Mouse (Mus musculus): ENCODE measurements at regions not wholly inside any gene's neighbourhood (a gene's known extent, or its start where the extent isn't known, plus 50 kb on each side); places are given as distances from the start of the nearest gene placed in this dataset.

DNA sequence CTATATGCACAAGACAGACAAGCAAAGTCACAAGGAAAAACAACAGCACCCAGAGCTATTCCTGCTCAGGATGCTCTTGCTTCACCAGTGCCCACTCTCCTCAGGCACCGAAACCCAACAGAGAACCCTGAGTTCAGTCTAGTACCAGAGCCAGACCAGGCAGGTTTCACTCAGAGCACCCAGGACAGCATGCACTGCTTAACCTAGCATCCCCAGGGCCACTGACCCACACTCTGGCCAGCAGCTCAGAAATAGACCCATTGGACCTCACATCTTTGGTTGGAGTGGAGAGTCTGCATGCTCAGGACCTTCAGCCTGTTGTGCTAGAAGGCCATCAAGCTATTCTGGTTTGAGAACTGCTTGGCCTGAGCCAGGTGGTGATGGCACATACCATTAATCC is 157.0 kb downstream of the Chst1 start:
- no peak for ATAC-seq (ENCODE audit: insufficient number of reproducible peaks, insufficient read depth, low FRiP score, low TSS enrichment)
- Histone ChIP-seq H3K9me3 (no peaks in the 10 kb centered on the region), H3K27me3 (no peaks in the 10 kb centered on the region), H3K4me3 (no peak overlapping the region), H3K27ac (no peak overlapping the region), H3K4me2 (replicated peaks) (no peak overlapping the region), H3K9ac (no peak overlapping the region), H3K36me3 (no peaks in the 10 kb centered on the region), H3K4me1 (no peaks in the 10 kb centered on the region)
- 95% methylated on average over 1 of the region's 1 CpGs for WGBS

DNA sequence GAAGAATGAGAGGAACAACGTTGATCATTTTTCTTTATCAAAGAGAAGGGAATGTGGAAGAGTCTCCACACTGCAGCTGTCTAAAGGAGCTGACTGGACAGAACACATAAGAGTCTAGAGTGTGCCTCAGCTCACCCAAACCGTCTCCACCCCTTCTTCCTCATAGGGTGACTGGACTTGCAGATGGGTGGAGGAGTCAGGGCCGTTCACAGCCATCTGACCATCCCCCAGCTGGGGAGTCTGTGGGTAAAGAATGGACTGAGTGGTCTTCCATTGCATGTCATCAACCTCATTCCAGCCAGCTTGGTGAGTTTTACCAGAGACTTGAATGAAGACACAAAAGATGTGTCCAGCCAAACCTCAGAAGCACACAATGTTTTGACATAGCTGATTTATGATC is 156.1 kb upstream of the Syt13 start:
- H3K9ac ChIP-seq, result no peak overlapping the region
- no peak overlapping the region for H3K4me2 ChIP-seq (replicated peaks)
- no peaks in the 10 kb centered on the region for H3K9me3 ChIP-seq
- no peaks in the 10 kb centered on the region for H3K27me3 ChIP-seq
- no peak overlapping the region for H3K27ac ChIP-seq
- ATAC-seq (ENCODE audit: insufficient number of reproducible peaks, insufficient read depth, low FRiP score, low TSS enrichment), result no peak
- WGBS, result 71% methylated on average over 3 of the region's 3 CpGs
- no peaks in the 10 kb centered on the region for H3K4me1 ChIP-seq
- H3K4me3 ChIP-seq, result no peak overlapping the region
- H3K36me3 ChIP-seq, result no peaks in the 10 kb centered on the region

GRCm38 (mm10) chr2:92763881-92764635 is 150.8 kb upstream of the Syt13 start:
- Histone ChIP-seq H3K4me2 (replicated peaks) (no peak overlapping the region), H3K27ac (no peak overlapping the region), H3K9ac (no peak overlapping the region), H3K4me1 (no peaks in the 10 kb centered on the region), H3K9me3 (no peaks in the 10 kb centered on the region), H3K4me3 (no peak overlapping the region), H3K36me3 (no peaks in the 10 kb centered on the region), H3K27me3 (no peaks in the 10 kb centered on the region)
- no peak for ATAC-seq (ENCODE audit: insufficient number of reproducible peaks, insufficient read depth, low FRiP score, low TSS enrichment)
- 95% methylated on average over 1 of the region's 1 CpGs for WGBS

- H3K9ac ChIP-seq, result no peak overlapping the region
- 84% methylated on average over 5 of the region's 5 CpGs for WGBS
These were observed 147.4 kb upstream of the Syt13 start for GRCm38 (mm10) chr2:92767476-92768005.

DNA sequence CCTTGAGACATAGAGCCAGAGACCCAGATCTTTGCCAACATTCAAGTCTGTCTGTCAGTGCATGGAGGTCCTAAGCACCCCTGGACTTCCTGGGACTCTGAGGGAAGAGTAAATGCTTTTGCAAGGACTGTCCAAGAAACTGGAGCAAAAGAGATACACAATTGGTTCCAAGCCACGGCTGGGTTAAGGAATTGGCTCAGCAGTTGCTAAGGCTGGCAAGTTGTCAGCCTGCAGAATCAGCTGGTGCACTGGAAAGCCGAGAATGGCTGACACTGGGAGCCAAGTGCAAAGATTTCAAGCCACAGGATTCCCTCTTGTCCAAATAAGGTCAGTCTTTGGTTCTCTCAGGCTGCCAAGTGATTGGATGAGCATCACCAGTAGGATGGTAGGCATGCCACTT is 146.8 kb upstream of the Syt13 start:
- no peak for ATAC-seq (ENCODE audit: insufficient number of reproducible peaks, insufficient read depth, low FRiP score, low TSS enrichment)
- H3K4me2 ChIP-seq (replicated peaks), result no peak overlapping the region
- H3K4me1 ChIP-seq, result no peaks in the 10 kb centered on the region
- no peak overlapping the region for H3K4me3 ChIP-seq
- no peaks in the 10 kb centered on the region for H3K9me3 ChIP-seq
- H3K27ac ChIP-seq, result no peak overlapping the region
- WGBS, result 68% methylated on average over 2 of the region's 2 CpGs
- H3K27me3 ChIP-seq, result no peaks in the 10 kb centered on the region
- no peaks in the 10 kb centered on the region for H3K36me3 ChIP-seq
- H3K9ac ChIP-seq, result no peak overlapping the region

More at GRCm38 (mm10) chr2:92767476-92768005, 147.4 kb upstream of the Syt13 start:
- Histone ChIP-seq H3K4me1 (no peaks in the 10 kb centered on the region), H3K27me3 (no peaks in the 10 kb centered on the region), H3K9me3 (no peaks in the 10 kb centered on the region), H3K36me3 (no peaks in the 10 kb centered on the region), H3K27ac (no peak overlapping the region), H3K4me3 (no peak overlapping the region), H3K4me2 (replicated peaks) (no peak overlapping the region)
- ATAC-seq (ENCODE audit: insufficient number of reproducible peaks, insufficient read depth, low FRiP score, low TSS enrichment), result no peak

DNA sequence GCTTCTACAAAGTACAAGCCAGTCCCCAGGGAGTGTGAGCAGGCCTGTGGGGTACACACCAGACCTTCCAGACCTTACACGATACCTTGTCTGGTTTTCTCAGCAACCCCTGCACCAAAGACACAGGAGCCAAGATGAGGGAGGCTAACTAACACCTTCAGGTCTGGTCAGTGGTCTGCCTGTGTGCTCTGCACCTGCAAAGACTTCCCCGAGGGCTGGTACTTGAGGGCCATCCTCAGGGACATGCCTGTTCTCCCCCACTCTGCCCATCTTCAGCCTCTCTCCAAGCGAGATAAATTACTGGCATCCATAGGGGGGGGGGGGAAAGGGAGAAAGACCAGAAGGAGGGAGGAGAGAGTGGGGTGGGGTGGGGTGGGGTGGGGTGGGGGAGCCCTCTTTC is 145.8 kb upstream of the Syt13 start:
- WGBS, result 67% methylated on average over 3 of the region's 3 CpGs
- no peaks in the 10 kb centered on the region for H3K9me3 ChIP-seq
- no peak overlapping the region for H3K9ac ChIP-seq
- 0 out of 2 replicates have a peak, but pooled peaks have one; percentile 22 for ATAC-seq (ENCODE audit: insufficient number of reproducible peaks, insufficient read depth, low FRiP score, low TSS enrichment)
- H3K27me3 ChIP-seq, result no peaks in the 10 kb centered on the region
- no peak overlapping the region for H3K27ac ChIP-seq
- H3K4me2 ChIP-seq (replicated peaks), result no peak overlapping the region
- no peak overlapping the region for H3K4me3 ChIP-seq
- H3K4me1 ChIP-seq, result no peaks in the 10 kb centered on the region
- no peaks in the 10 kb centered on the region for H3K36me3 ChIP-seq

GRCm38 (mm10) chr2:92770098-92770497 is 144.8 kb upstream of the Syt13 start:
- Histone ChIP-seq H3K27me3 (no peaks in the 10 kb centered on the region), H3K27ac (no peak overlapping the region), H3K4me1 (no peaks in the 10 kb centered on the region), H3K4me2 (replicated peaks) (no peak overlapping the region), H3K36me3 (no peaks in the 10 kb centered on the region), H3K9ac (no peak overlapping the region), H3K4me3 (no peak overlapping the region), H3K9me3 (no peaks in the 10 kb centered on the region)
- ATAC-seq (ENCODE audit: insufficient number of reproducible peaks, insufficient read depth, low FRiP score, low TSS enrichment), result no peak
- 79% methylated on average over 5 of the region's 5 CpGs for WGBS

DNA sequence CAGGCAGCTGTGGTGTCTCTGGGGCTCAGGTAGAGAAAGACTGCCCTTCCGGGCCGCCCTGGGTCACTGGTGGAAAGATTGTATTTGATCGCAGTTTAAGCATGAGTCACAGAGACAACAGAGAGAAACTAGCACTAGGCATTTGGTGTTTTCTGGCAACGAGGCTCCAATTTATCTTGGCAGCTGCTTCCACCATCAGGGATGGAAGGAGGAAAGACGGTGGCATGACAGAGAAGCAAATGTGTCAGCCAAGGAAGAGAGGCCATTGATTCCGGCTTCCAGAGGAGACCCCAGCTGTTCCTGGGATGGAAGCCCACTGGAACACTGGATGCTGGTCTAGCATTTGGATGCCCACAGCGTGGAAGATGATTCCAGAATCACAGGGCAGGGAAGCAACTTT is 142.3 kb upstream of the Syt13 start:
- WGBS, result 73% methylated on average over 7 of the region's 7 CpGs
- no peak overlapping the region for H3K27ac ChIP-seq
- no peaks in the 10 kb centered on the region for H3K36me3 ChIP-seq
- no peak overlapping the region for H3K4me3 ChIP-seq
- no peak overlapping the region for H3K9ac ChIP-seq
- no peak for ATAC-seq (ENCODE audit: insufficient number of reproducible peaks, insufficient read depth, low FRiP score, low TSS enrichment)
- H3K27me3 ChIP-seq, result no peaks in the 10 kb centered on the region
- no peak overlapping the region for H3K4me2 ChIP-seq (replicated peaks)
- no peaks in the 10 kb centered on the region for H3K4me1 ChIP-seq
- no peaks in the 10 kb centered on the region for H3K9me3 ChIP-seq

DNA sequence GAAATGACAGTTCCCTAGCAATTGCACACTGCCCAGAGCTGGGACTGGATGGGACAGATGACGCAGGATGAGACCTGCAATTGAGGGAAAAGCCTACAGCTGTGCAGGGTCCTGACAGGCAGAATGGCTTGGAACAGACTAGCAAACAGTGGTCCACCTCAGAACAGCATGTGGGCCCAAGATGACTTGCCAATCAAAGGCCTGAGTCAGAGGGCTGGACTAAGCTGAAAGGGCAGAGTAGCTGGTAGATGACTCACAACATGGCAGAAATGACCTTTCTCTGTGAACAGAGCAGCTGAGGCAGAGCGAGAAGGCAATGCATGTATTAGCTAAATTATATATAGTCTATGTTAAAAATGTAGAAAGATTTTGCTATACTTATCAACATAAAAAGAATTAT is 138.4 kb upstream of the Syt13 start:
- Histone ChIP-seq H3K4me3 (no peak overlapping the region), H3K4me1 (no peaks in the 10 kb centered on the region), H3K27me3 (no peaks in the 10 kb centered on the region), H3K27ac (no peak overlapping the region), H3K9me3 (no peaks in the 10 kb centered on the region), H3K9ac (no peak overlapping the region), H3K4me2 (replicated peaks) (no peak overlapping the region), H3K36me3 (no peaks in the 10 kb centered on the region)
- WGBS, result 84% methylated on average over 2 of the region's 2 CpGs
- no peak for ATAC-seq (ENCODE audit: insufficient number of reproducible peaks, insufficient read depth, low FRiP score, low TSS enrichment)

GRCm38 (mm10) chr2:92779101-92779500 is 135.8 kb upstream of the Syt13 start:
- H3K36me3 ChIP-seq, result no peaks in the 10 kb centered on the region
- H3K4me2 ChIP-seq (replicated peaks), result no peak overlapping the region
- H3K4me3 ChIP-seq, result no peak overlapping the region
- H3K27me3 ChIP-seq, result no peaks in the 10 kb centered on the region
- H3K4me1 ChIP-seq, result no peaks in the 10 kb centered on the region
- no peak overlapping the region for H3K9ac ChIP-seq
- H3K27ac ChIP-seq, result no peak overlapping the region
- no peaks in the 10 kb centered on the region for H3K9me3 ChIP-seq
- 50% methylated on average over 1 of the region's 1 CpGs for WGBS
- no peak for ATAC-seq (ENCODE audit: insufficient number of reproducible peaks, insufficient read depth, low FRiP score, low TSS enrichment)

DNA sequence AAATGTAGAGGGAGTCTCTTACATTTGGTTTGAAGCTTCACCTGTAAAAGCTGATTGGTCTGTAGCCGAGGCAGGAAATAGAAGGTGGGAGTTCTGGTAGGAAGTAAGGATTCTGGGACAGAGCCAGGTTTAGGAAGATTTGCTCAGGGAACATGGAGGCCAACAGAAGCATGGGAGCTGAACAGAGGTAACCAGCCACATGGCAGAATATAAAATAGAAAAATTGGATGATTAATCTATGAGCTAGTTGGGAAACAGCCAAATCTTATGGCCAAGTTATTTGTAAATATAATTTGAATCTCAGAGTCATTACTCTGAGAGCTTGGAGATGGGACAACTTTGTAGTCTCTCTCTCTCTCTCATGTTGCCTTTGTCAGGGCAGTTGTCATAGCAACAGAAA is 134.9 kb upstream of the Syt13 start:
- Histone ChIP-seq H3K27ac (no peak overlapping the region), H3K36me3 (no peaks in the 10 kb centered on the region), H3K27me3 (no peaks in the 10 kb centered on the region), H3K4me2 (replicated peaks) (no peak overlapping the region), H3K9ac (no peak overlapping the region), H3K4me3 (no peak overlapping the region), H3K4me1 (no peaks in the 10 kb centered on the region), H3K9me3 (no peaks in the 10 kb centered on the region)
- 84% methylated on average over 1 of the region's 1 CpGs for WGBS
- ATAC-seq (ENCODE audit: insufficient number of reproducible peaks, insufficient read depth, low FRiP score, low TSS enrichment), result no peak

GRCm38 (mm10) chr2:92781451-92781850 is 133.4 kb upstream of the Syt13 start:
- no peak overlapping the region for H3K4me3 ChIP-seq
- no peak overlapping the region for H3K4me2 ChIP-seq (replicated peaks)
- WGBS, result 69% methylated on average over 5 of the region's 5 CpGs
- H3K4me1 ChIP-seq, result no peaks in the 10 kb centered on the region
- no peaks in the 10 kb centered on the region for H3K36me3 ChIP-seq
- no peak overlapping the region for H3K27ac ChIP-seq
- ATAC-seq (ENCODE audit: insufficient number of reproducible peaks, insufficient read depth, low FRiP score, low TSS enrichment), result no peak
- H3K9me3 ChIP-seq, result no peaks in the 10 kb centered on the region
- no peaks in the 10 kb centered on the region for H3K27me3 ChIP-seq
- H3K9ac ChIP-seq, result no peak overlapping the region
